Mouse (Mus musculus) large intestine, adult 2 months (tissue): ENCODE results near the gene Galnt10. TPM values are rescaled to one million over a fixed set of nuclear protein-coding genes. Genes with fewer than 3 reads are reported as not detected.

Source experiments
- DNase-seq: peaks from one replicate; pipeline ENCODE4 v3.0.0-alpha.2; 2012; ENCODE audit warnings: low read depth, low spot score
- WGBS: fragments of 180-500 bp; shearing (Covaris S2); methylation state at CpG from one replicate; pipeline ENCODE4 v1.1.7; 2018; 5-methylcytosine and 5-hydroxymethylcytosine counted together
- polyA plus RNA-seq: library from polyadenylated mRNA; depleted of rRNA; stranded (reverse); fragments of >200 nt; gene quantifications from 2 replicates; pipeline ENCODE4 v1.2.3, GENCODE M21; 2012; rRNA removed

Gene Galnt10
- polyA plus RNA-seq, 1 experiment: 29.5 TPM

DNA sequence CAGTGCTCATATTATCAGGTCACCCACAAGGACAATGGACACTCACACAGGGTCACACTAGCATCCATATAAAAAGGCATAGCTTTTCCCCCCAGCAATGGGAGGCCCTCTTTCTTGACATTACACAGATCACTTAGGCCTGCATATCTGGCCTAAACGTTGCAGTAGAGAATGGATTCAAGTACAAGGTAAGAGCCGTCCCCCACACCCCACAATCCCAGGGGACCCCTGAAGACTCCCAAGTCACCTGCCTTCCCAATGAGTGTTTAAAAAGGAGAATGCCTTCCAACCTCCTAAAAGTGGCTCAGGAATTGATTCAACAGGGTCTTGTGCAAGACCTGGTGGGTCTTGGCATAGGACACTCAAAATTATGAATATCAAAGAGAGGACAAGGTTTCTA is 190.1 kb downstream of the Galnt10 start:
- 55% methylated on average over 2 of the region's 2 CpGs for WGBS
- no peak for DNase-seq

DNA sequence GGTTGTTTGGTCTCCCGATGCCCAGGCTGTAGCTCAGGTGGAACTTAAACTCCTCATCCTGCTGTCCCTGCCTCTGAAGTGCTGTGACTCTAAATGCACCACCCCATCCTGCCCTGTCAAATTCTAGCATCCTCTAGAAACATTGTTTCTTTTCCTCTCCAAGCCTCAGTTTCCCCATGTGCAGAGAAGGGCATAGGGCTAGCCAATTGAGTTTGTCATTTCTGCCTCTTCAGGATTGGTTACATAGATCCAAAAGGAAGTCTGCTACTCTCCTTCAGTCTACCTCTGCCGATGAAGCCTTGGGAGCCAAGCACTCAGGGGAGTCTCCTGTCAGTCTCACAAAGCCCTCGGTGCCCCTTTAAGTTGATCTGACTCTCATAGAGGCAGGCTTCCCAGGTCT is 190.7 kb downstream of the Galnt10 start:
- no peak for DNase-seq
- 52% methylated on average over 3 of the region's 3 CpGs for WGBS

DNA sequence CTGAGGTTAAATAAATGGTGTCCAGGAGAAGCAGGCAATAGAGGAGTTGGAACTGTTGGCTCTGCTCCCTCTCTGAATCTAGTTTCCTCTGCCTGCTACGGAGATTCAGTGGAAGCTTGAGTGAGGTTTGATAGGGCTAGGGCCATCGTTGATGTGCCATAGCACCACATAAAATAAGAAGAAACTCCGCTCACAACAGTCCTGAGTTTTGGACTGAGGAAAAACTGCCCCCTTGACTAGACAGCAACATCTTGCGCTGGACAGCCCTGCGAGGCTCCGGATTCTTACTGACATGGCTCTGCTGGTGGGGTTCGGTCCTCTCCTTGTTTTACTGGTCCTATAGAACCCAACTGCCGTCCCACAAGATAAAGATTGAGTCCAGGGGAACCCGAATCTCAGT is 191.2 kb downstream of the Galnt10 start:
- WGBS: 36% methylated on average over 9 of the region's 9 CpGs
- DNase-seq: no peak

Other genes with a start within 250 kb of the Galnt10 start
- gene Fam114a2, start 126.8 kb upstream of the Galnt10 start, polyA plus RNA-seq: 29.2 and 36.4 TPM in 2 replicates
- gene Mfap3, start 126.8 kb upstream of the Galnt10 start, polyA plus RNA-seq: 7.4 and 12.9 TPM in 2 replicates
- 33.9 and 41.1 TPM in 2 replicates for gene Sap30l, start 156.2 kb downstream of the Galnt10 start, polyA plus RNA-seq
- gene Hand1, start 187.4 kb downstream of the Galnt10 start, polyA plus RNA-seq: 9.5 and 10.1 TPM in 2 replicates